8 mouse cellular contexts compared by ENCODE assay signal in genomic region chr12:108794078-108794711, GRCm38 (mm10). TPM values are rescaled to one million over a fixed set of nuclear protein-coding genes. Genes with fewer than 3 reads are reported as not detected.
DNase-seq lines count a peak whose midpoint lies in the region; ATAC-seq and TF ChIP-seq lines count a peak whose summit lies in the region.

No protein-coding gene starts in this region.

- H3K27ac ChIP-seq in forebrain, embryonic 13.5 days: peak overlapping the region; percentile 97
- H3K27ac ChIP-seq in layer of hippocampus, adult 2 months: peak overlapping the region; percentile 97
- H3K27ac ChIP-seq in lung, embryonic 14.5 days (ENCODE audit: low read depth): peak overlapping the region; percentile 98

- peak overlapping the region; percentile 93 for H3K9ac ChIP-seq in forebrain, embryonic 13.5 days
- H3K9ac ChIP-seq in lung, embryonic 14.5 days: peak overlapping the region; percentile 92

- H3K4me3 ChIP-seq in forebrain, embryonic 13.5 days: peak overlapping the region; percentile 100
- H3K4me3 ChIP-seq in layer of hippocampus, adult 2 months: peak overlapping the region; percentile 60
- peak overlapping the region; percentile 99 for H3K4me3 ChIP-seq in lung, embryonic 14.5 days (ENCODE audit: low read depth, low read length)

- intact Hi-C loops in heart, postnatal 14 days (cut with DNase I): loop anchor here (2.0 to 10.0 kb wide), 2 partner anchors 43 to 619 kb away; partner anchors contain the start of genes Ccnk, Setd3 and Slc25a47

- no peak for TF ChIP-seq CTCF in layer of hippocampus, adult 2 months (conservative IDR thresholded peaks at IDR 0.05)
- no peak for TF ChIP-seq CTCF in lung, embryonic 14.5 days (IDR thresholded peaks at IDR 0.05; ENCODE audit: low read depth)

- peak; percentile 67 for ATAC-seq in cerebellum, adult (ENCODE audit: insufficient number of reproducible peaks, low FRiP score, low TSS enrichment)
- ATAC-seq in forebrain, embryonic 13.5 days: peak; percentile 70
- peak; percentile 69 for ATAC-seq in lung, embryonic 14.5 days (ENCODE audit: insufficient read depth)
- peak; percentile 47 for ATAC-seq in neutrophil, adult 5-6 weeks (ENCODE audit: extremely low read depth, insufficient number of reproducible peaks, low FRiP score, poor library complexity, severe bottlenecking)

- no peaks in the 10 kb centered on the region for H3K9me3 ChIP-seq in forebrain, embryonic 13.5 days (replicated peaks)
- H3K9me3 ChIP-seq in lung, embryonic 14.5 days (ENCODE audit: low read depth, low read length): no peaks in the 10 kb centered on the region

- peak; percentile 69 for DNase-seq in ES-CJ7 (ENCODE audit: low read depth, low spot score)
- peak; percentile 86 to 89 for DNase-seq in heart, postnatal 14 days
- DNase-seq in layer of hippocampus, adult 2 months (ENCODE audit: low spot score in 2 of 2): peak; percentile 67 to 78
- DNase-seq in lung, embryonic 14.5 days: peak; percentile 91
- DNase-seq in testis, postnatal 14 days (ENCODE audit: low spot score): peak; percentile 82

- no peaks in the 10 kb centered on the region for H3K27me3 ChIP-seq in forebrain, embryonic 13.5 days
- no peaks in the 10 kb centered on the region for H3K27me3 ChIP-seq in lung, embryonic 14.5 days (ENCODE audit: insufficient read depth, low read length)

- peak overlapping the region; percentile 79 for H3K4me2 ChIP-seq in forebrain, embryonic 13.5 days
- H3K4me2 ChIP-seq in lung, embryonic 14.5 days: peak overlapping the region; percentile 90

- H3K4me1 ChIP-seq in forebrain, embryonic 13.5 days: peaks cover 42% of the 10 kb centered on the region
- peaks cover 12% of the 10 kb centered on the region; the same call in 1 of the 2 replicates for H3K4me1 ChIP-seq in lung, embryonic 14.5 days (ENCODE audit: insufficient read depth)

- under 1% methylated on average over 63 of the region's 94 CpGs for WGBS in forebrain, embryonic 13.5 days
- under 1% methylated on average over 83 of the region's 94 CpGs for WGBS in lung, embryonic 14.5 days

- H3K36me3 ChIP-seq in forebrain, embryonic 13.5 days (ENCODE audit: poor library complexity, severe bottlenecking): no peaks in the 10 kb centered on the region
- H3K36me3 ChIP-seq in lung, embryonic 14.5 days (ENCODE audit: insufficient read depth): no peaks in the 10 kb centered on the region

RNA-seq across cellular contexts. Expression of gene Yy1, which starts 1.4 kb away (rescaled TPM):
- 15.8 and 17.3 TPM in 2 replicates for polyA plus RNA-seq in forebrain, embryonic 13.5 days (2015; fragmentation: Nextera tagmentation; extraction: Ambion mirVana)
- total RNA-seq in heart, postnatal 14 days (2021): 10 to 100 TPM; 39.3 to 41.4 TPM
- total RNA-seq in layer of hippocampus, adult 2 months (2021): 10 to 100 TPM; 45.0 to 53.7 TPM
- polyA plus RNA-seq in lung, embryonic 14.5 days (2014; fragmentation: Nextera tagmentation; extraction: Ambion mirVana): 24.3 and 26.3 TPM in 2 replicates
- total RNA-seq in neutrophil, adult 5-6 weeks (2017): 67.2 and 70.1 TPM in 2 replicates

RNA-seq across cellular contexts. Expression of gene Slc25a29, which starts 41.5 kb away (rescaled TPM):
- polyA plus RNA-seq in forebrain, embryonic 13.5 days (2015; fragmentation: Nextera tagmentation; extraction: Ambion mirVana): 21.2 and 22.1 TPM in 2 replicates
- total RNA-seq in heart, postnatal 14 days (2021): 1 to 10 TPM; 5.7 to 6.0 TPM
- total RNA-seq in layer of hippocampus, adult 2 months (2021): 10 to 100 TPM; 21.7 to 23.3 TPM
- 8.7 and 9.0 TPM in 2 replicates for polyA plus RNA-seq in lung, embryonic 14.5 days (2014; fragmentation: Nextera tagmentation; extraction: Ambion mirVana)
- 1.0 and 1.2 TPM in 2 replicates for total RNA-seq in neutrophil, adult 5-6 weeks (2017)

RNA-seq across cellular contexts. Expression of gene Slc25a47, which starts 41.7 kb away (rescaled TPM):
- 14.6 and 15.6 TPM in 2 replicates for polyA plus RNA-seq in forebrain, embryonic 13.5 days (2015; fragmentation: Nextera tagmentation; extraction: Ambion mirVana)
- 1 to 10 TPM; 5.1 to 7.9 TPM for total RNA-seq in heart, postnatal 14 days (2021)
- 1 to 10 TPM; 9.2 to 9.6 TPM for total RNA-seq in layer of hippocampus, adult 2 months (2021)
- polyA plus RNA-seq in lung, embryonic 14.5 days (2014; fragmentation: Nextera tagmentation; extraction: Ambion mirVana): 11.9 and 12.6 TPM in 2 replicates
- 4.8 and 5.5 TPM in 2 replicates for total RNA-seq in neutrophil, adult 5-6 weeks (2017)

Comparison
In these comparisons a context has a peak if more than half of its experiments do, and no peak if none do; other contexts are left out.
1. Peak in every context shown above with its lines: DNase-seq, ATAC-seq, H3K4me3 ChIP-seq and H3K27ac ChIP-seq.